Mouse (Mus musculus): ENCODE results near the gene Sox5. TPM values are rescaled to one million over a fixed set of nuclear protein-coding genes. Genes with fewer than 3 reads are reported as not detected.

The Sox5 gene
- polyA plus RNA-seq, 1 experiment from 2014 or later, result 49.3 TPM

DNA sequence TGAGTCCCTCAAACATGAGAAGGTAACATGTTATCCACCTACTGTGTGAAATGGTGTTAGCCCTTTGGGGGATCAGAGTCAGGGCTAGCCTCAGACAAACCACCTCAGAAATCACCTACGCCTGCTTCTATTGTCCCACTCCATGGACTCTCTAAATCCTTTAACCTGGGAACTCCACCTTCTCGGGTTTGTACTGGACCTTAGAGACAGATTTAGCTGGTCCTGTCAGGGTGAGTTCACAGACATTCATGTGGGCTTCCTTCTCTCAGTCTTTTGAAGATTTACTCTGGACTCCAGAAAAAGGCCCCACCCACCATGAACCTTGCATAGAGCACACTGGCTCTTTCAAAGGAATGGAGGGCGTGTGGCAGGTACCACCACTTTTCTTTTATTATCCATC is 947.8 kb downstream of the Sox5 start:
- no peak overlapping the region for H3K4me2 ChIP-seq
- H3K27ac ChIP-seq, result no peak overlapping the region
- 93% methylated on average over 3 of the region's 3 CpGs for WGBS
- no peak overlapping the region for H3K4me3 ChIP-seq
- no peaks in the 10 kb centered on the region for H3K9me3 ChIP-seq
- H3K36me3 ChIP-seq (replicated peaks), result no peaks in the 10 kb centered on the region
- ATAC-seq (replicated peaks), result no peak
- H3K27me3 ChIP-seq (replicated peaks), result no peaks in the 10 kb centered on the region
- no peak overlapping the region for H3K9ac ChIP-seq
- 0 out of 2 replicates have a peak, but pooled peaks cover 4% of the 10 kb centered on the region for H3K4me1 ChIP-seq

GRCm38 (mm10) chr6:143833182-143833558 is 948.6 kb downstream of the Sox5 start:
- Histone ChIP-seq H3K4me1 (0 out of 2 replicates have a peak, but pooled peaks cover under 1% of the 10 kb centered on the region), H3K36me3 (replicated peaks) (no peaks in the 10 kb centered on the region), H3K9ac (no peak overlapping the region), H3K27me3 (replicated peaks) (no peaks in the 10 kb centered on the region), H3K4me2 (no peak overlapping the region), H3K27ac (no peak overlapping the region), H3K4me3 (no peak overlapping the region), H3K9me3 (no peaks in the 10 kb centered on the region)
- no peak for ATAC-seq (replicated peaks)
- 95% methylated on average over 23 of the region's 23 CpGs for WGBS

GRCm38 (mm10) chr6:143832483-143833181 is 949.1 kb downstream of the Sox5 start:
- H3K9me3 ChIP-seq, result no peaks in the 10 kb centered on the region
- H3K27ac ChIP-seq, result no peak overlapping the region
- H3K4me3 ChIP-seq, result no peak overlapping the region
- H3K27me3 ChIP-seq (replicated peaks), result no peaks in the 10 kb centered on the region
- H3K36me3 ChIP-seq (replicated peaks), result no peaks in the 10 kb centered on the region
- no peak overlapping the region for H3K9ac ChIP-seq
- H3K4me1 ChIP-seq, result no peaks in the 10 kb centered on the region
- 90% methylated on average over 12 of the region's 12 CpGs for WGBS
- H3K4me2 ChIP-seq, result no peak overlapping the region
- ATAC-seq (replicated peaks), result no peak

DNA sequence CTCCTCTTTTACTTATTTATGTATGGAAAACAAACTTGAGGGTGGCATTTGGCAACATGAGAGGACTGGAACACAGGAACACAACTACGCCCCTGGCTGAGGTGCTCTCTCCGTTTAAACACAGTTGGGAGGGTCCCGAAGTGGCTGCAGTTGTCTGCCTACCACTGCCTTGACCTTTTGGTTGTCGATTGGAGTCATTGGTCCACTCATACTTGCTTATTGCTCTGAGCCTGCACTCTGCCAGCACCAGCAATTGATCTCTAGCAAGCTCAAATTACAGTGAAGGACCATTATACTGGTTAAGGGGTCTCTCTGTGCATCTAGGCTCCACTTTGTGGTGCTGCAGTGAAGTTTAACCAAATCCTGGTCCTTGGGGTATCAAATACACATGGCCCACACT is 950.5 kb downstream of the Sox5 start:
- Histone ChIP-seq H3K27me3 (replicated peaks) (no peaks in the 10 kb centered on the region), H3K4me1 (no peaks in the 10 kb centered on the region), H3K9me3 (no peaks in the 10 kb centered on the region), H3K4me2 (no peak overlapping the region), H3K4me3 (no peak overlapping the region), H3K36me3 (replicated peaks) (no peaks in the 10 kb centered on the region), H3K9ac (no peak overlapping the region), H3K27ac (no peak overlapping the region)
- ATAC-seq (replicated peaks), result no peak
- 84% methylated on average over 4 of the region's 4 CpGs for WGBS

- Histone ChIP-seq H3K27ac (no peak overlapping the region), H3K27me3 (replicated peaks) (no peaks in the 10 kb centered on the region), H3K9ac (no peak overlapping the region), H3K4me3 (no peak overlapping the region), H3K4me2 (no peak overlapping the region), H3K9me3 (no peaks in the 10 kb centered on the region), H3K4me1 (no peaks in the 10 kb centered on the region), H3K36me3 (replicated peaks) (no peaks in the 10 kb centered on the region)
- no peak for ATAC-seq (replicated peaks)
- 89% methylated on average over 2 of the region's 2 CpGs for WGBS
Observed at GRCm38 (mm10) chr6:143830131-143830530, 951.6 kb downstream of the Sox5 start.

GRCm38 (mm10) chr6:143826786-143827185 is 955.0 kb downstream of the Sox5 start:
- Histone ChIP-seq H3K4me3 (no peak overlapping the region), H3K9ac (no peak overlapping the region), H3K36me3 (replicated peaks) (no peaks in the 10 kb centered on the region), H3K4me2 (no peak overlapping the region), H3K4me1 (no peaks in the 10 kb centered on the region), H3K27me3 (replicated peaks) (no peaks in the 10 kb centered on the region), H3K27ac (no peak overlapping the region), H3K9me3 (no peaks in the 10 kb centered on the region)
- WGBS, result 86% methylated on average over 5 of the region's 5 CpGs
- no peak for ATAC-seq (replicated peaks)

DNA sequence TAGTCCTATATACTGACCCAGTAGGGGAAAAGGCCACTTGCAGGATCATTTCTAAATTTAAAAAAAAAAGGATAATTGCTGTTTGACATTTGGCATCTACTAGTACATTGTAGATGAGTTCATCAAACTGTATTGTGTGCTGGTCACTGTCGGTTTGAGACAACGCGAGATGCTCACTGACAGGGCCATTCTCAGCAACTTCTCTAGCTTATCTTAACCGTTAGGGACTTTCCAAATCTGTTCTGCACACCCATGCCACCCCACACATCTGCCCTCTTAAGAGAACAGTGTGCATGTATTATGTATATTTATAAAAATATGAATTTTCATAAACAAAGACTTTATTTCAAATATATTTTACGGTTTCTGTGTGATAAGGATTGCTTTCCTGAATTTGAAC is 955.8 kb downstream of the Sox5 start:
- Histone ChIP-seq H3K4me2 (no peak overlapping the region), H3K9ac (no peak overlapping the region), H3K27ac (no peak overlapping the region), H3K4me1 (no peaks in the 10 kb centered on the region), H3K9me3 (no peaks in the 10 kb centered on the region), H3K4me3 (no peak overlapping the region), H3K36me3 (replicated peaks) (no peaks in the 10 kb centered on the region), H3K27me3 (replicated peaks) (no peaks in the 10 kb centered on the region)
- ATAC-seq (replicated peaks), result no peak
- WGBS, result 87% methylated on average over 5 of the region's 5 CpGs

- 57% methylated on average over 6 of the region's 6 CpGs for WGBS
Observed at GRCm38 (mm10) chr6:143825086-143825485, 956.7 kb downstream of the Sox5 start.

GRCm38 (mm10) chr6:143788446-143788845 is 993.3 kb downstream of the Sox5 start:
- WGBS, result 93% methylated on average over 2 of the region's 2 CpGs
- Histone ChIP-seq H3K4me3 (no peak overlapping the region), H3K9ac (no peak overlapping the region), H3K4me1 (no peaks in the 10 kb centered on the region), H3K36me3 (replicated peaks) (no peaks in the 10 kb centered on the region), H3K27me3 (replicated peaks) (no peaks in the 10 kb centered on the region), H3K27ac (no peak overlapping the region), H3K9me3 (no peaks in the 10 kb centered on the region), H3K4me2 (no peak overlapping the region)
- ATAC-seq (replicated peaks), result no peak

More at GRCm38 (mm10) chr6:143825086-143825485, 956.7 kb downstream of the Sox5 start:
- no peaks in the 10 kb centered on the region for H3K27me3 ChIP-seq (replicated peaks)
- no peak overlapping the region for H3K4me2 ChIP-seq
- ATAC-seq (replicated peaks), result no peak
- H3K27ac ChIP-seq, result no peak overlapping the region
- no peak overlapping the region for H3K9ac ChIP-seq
- H3K36me3 ChIP-seq (replicated peaks), result no peaks in the 10 kb centered on the region
- no peaks in the 10 kb centered on the region for H3K4me1 ChIP-seq
- H3K9me3 ChIP-seq, result no peaks in the 10 kb centered on the region
- H3K4me3 ChIP-seq, result no peak overlapping the region

GRCm38 (mm10) chr6:143787360-143787759 is 994.4 kb downstream of the Sox5 start:
- Histone ChIP-seq H3K27me3 (replicated peaks) (no peaks in the 10 kb centered on the region), H3K4me2 (no peak overlapping the region), H3K4me1 (no peaks in the 10 kb centered on the region), H3K9me3 (no peaks in the 10 kb centered on the region), H3K36me3 (replicated peaks) (no peaks in the 10 kb centered on the region), H3K4me3 (no peak overlapping the region), H3K27ac (no peak overlapping the region), H3K9ac (no peak overlapping the region)
- WGBS, result 87% methylated on average over 5 of the region's 5 CpGs
- no peak for ATAC-seq (replicated peaks)

GRCm38 (mm10) chr6:143785685-143786084 is 996.1 kb downstream of the Sox5 start:
- Histone ChIP-seq H3K36me3 (replicated peaks) (no peaks in the 10 kb centered on the region), H3K4me2 (no peak overlapping the region), H3K4me1 (no peaks in the 10 kb centered on the region), H3K27me3 (replicated peaks) (no peaks in the 10 kb centered on the region), H3K9me3 (no peaks in the 10 kb centered on the region), H3K4me3 (no peak overlapping the region), H3K27ac (no peak overlapping the region), H3K9ac (no peak overlapping the region)
- 81% methylated on average over 4 of the region's 4 CpGs for WGBS
- ATAC-seq (replicated peaks), result no peak
